Mouse (Mus musculus) layer of hippocampus, postnatal 36 days (tissue): ENCODE measurements around the gene Cenpp. TPM values are rescaled to one million over a fixed set of nuclear protein-coding genes. Genes with fewer than 3 reads are reported as not detected.

Experiments used
- DNase-seq, 2 experiments: peaks; one replicate each; pipeline ENCODE4 v3.0.0; 2022
- total RNA-seq, 2 experiments: library from RNA; stranded (reverse); gene quantifications; 2 replicates each; pipeline ENCODE4 v1.2.3; 2021

Cenpp gene
- total RNA-seq, 2 experiments from 2014 or later, result 1.8 to 2.0 TPM

GRCm38 (mm10) chr13:49518761-49519160 lies 133.8 kb downstream of the Cenpp start:
- DNase-seq, result no peak

GRCm38 (mm10) chr13:49507176-49507575 lies 145.4 kb downstream of the Cenpp start:
- DNase-seq, result no peak

- DNase-seq, result no peak
These were observed 146.8 kb downstream of the Cenpp start for GRCm38 (mm10) chr13:49505776-49506175.

GRCm38 (mm10) chr13:49504510-49504909 lies 148.1 kb downstream of the Cenpp start, which contains the start of gene Ecm2:
Ecm2 (plus strand) TSS chr13:49504810.
- DNase-seq, result no peak

GRCm38 (mm10) chr13:49492376-49493368 lies 159.9 kb downstream of the Cenpp start, which contains the start of gene Tes3-ps:
Tes3-ps (plus strand) TSS chr13:49493318.
- no peak for DNase-seq

GRCm38 (mm10) chr13:49485388-49485787 lies 167.2 kb downstream of the Cenpp start:
- DNase-seq, result peak in 1 of 2 experiments; percentile 27

- peak; percentile 34 to 40 for DNase-seq
These were observed 172.0 kb downstream of the Cenpp start for GRCm38 (mm10) chr13:49480551-49480950.

- DNase-seq, result peak in 1 of 2 experiments; percentile 47
These were observed 172.5 kb downstream of the Cenpp start for GRCm38 (mm10) chr13:49480057-49480456.

- DNase-seq, result no peak
These were observed 173.2 kb downstream of the Cenpp start for GRCm38 (mm10) chr13:49479399-49479798.

- DNase-seq, result no peak
These were observed 173.7 kb downstream of the Cenpp start for GRCm38 (mm10) chr13:49478851-49479374.

GRCm38 (mm10) chr13:49477887-49478286 lies 174.7 kb downstream of the Cenpp start:
- DNase-seq, result no peak

- DNase-seq, result no peak
These were observed 179.9 kb downstream of the Cenpp start for GRCm38 (mm10) chr13:49472676-49473005.

- no peak for DNase-seq
These were observed 180.5 kb downstream of the Cenpp start for GRCm38 (mm10) chr13:49471981-49472675.

GRCm38 (mm10) chr13:49470806-49471205 lies 181.8 kb downstream of the Cenpp start:
- DNase-seq, result no peak

- no peak for DNase-seq
These were observed 182.3 kb downstream of the Cenpp start for GRCm38 (mm10) chr13:49470319-49470718.

- no peak for DNase-seq
These were observed 183.6 kb downstream of the Cenpp start for GRCm38 (mm10) chr13:49469002-49469401.

GRCm38 (mm10) chr13:49467585-49467984 lies 185.0 kb downstream of the Cenpp start:
- DNase-seq, result no peak

- DNase-seq, result no peak
These were observed 186.1 kb downstream of the Cenpp start for GRCm38 (mm10) chr13:49466393-49467075.

- DNase-seq, result no peak
These were observed 186.7 kb downstream of the Cenpp start for GRCm38 (mm10) chr13:49465875-49466274.

GRCm38 (mm10) chr13:49462921-49463320 lies 189.7 kb downstream of the Cenpp start:
- no peak for DNase-seq

GRCm38 (mm10) chr13:49461458-49462132 lies 191.0 kb downstream of the Cenpp start:
- DNase-seq, result no peak
